ENCODE assay signal across 12 mouse cellular contexts in genomic region chr5:64340366-64340765, GRCm38 (mm10).
"Had no signal": no experiment of that assay in that cellular context is flagged by ENCODE, and none has a peak within 500 bp of the region (broad histone marks: within the 10 kb centered on the region; RNA-seq: fewer than 3 reads in every experiment).

No protein-coding gene starts in this region.

- H3K4me3 ChIP-seq: liver, embryonic 12.5 days; midbrain, embryonic 12.5 days had no signal

- H3K4me2 ChIP-seq: liver, embryonic 12.5 days; lung, embryonic 14.5 days; midbrain, embryonic 12.5 days had no signal

- DNase-seq: kidney, adult 8-10 months; left cerebral cortex, postnatal 4 days; lung, embryonic 14.5 days; lung, postnatal 10 days; lung, postnatal 4 days; thymus, postnatal 14 days had no signal

- H3K36me3 ChIP-seq: midbrain, embryonic 12.5 days had no signal

- H3K27me3 ChIP-seq: liver, embryonic 12.5 days; midbrain, embryonic 12.5 days had no signal

- H3K9me3 ChIP-seq: liver, embryonic 12.5 days; midbrain, embryonic 12.5 days had no signal

- H3K27ac ChIP-seq: liver, embryonic 12.5 days; midbrain, embryonic 12.5 days; stomach, postnatal 0 days had no signal

- ATAC-seq: inflammation-experienced regulatory T-cells, adult 6 months; intestine, postnatal 0 days; liver, embryonic 12.5 days; midbrain, embryonic 16.5 days had no signal

- H3K9ac ChIP-seq: liver, embryonic 12.5 days; lung, embryonic 14.5 days; midbrain, embryonic 12.5 days had no signal
